Comparison of ENCODE assay signal across 31 mouse cellular contexts in genomic region chr9:21859606-21860005, GRCm38 (mm10). TPM values are rescaled to one million over a fixed set of nuclear protein-coding genes. Genes with fewer than 3 reads are reported as not detected.
DNase-seq lines count a peak whose midpoint lies in the region; ATAC-seq and TF ChIP-seq lines count a peak whose summit lies in the region.
"Had no signal": no experiment of that assay in that cellular context is flagged by ENCODE, and none has a peak within 500 bp of the region (broad histone marks: within the 10 kb centered on the region; RNA-seq: fewer than 3 reads in every experiment).

No protein-coding gene starts in this region.

- in situ Hi-C loops in CH12.LX (cut with MboI; ENCODE audit: low pct_ligation_motif_present, low pct_unique_long_range_greater_than_20kb, low sequenced_read_pairs): no loop called here

- no peaks in the 10 kb centered on the region for H3K9me3 ChIP-seq in intestine, postnatal 0 days (ENCODE audit: control insufficient read depth)
- no peaks in the 10 kb centered on the region for H3K9me3 ChIP-seq in intestine, embryonic 16.5 days (ENCODE audit: control insufficient read depth, low read length)
- H3K9me3 ChIP-seq in CH12.LX (replicated peaks; ENCODE audit: low read length) (peaks cover 11% of the 10 kb centered on the region), MEL (replicated peaks; ENCODE audit: insufficient read depth, low read length) (0 out of 2 replicates have a peak, but pooled peaks cover 2% of the 10 kb centered on the region)
- H3K9me3 ChIP-seq: hindbrain, embryonic 15.5 days; lung, embryonic 15.5 days; stomach, embryonic 15.5 days had no signal

- H3K36me3 ChIP-seq in intestine, postnatal 0 days (ENCODE audit: control insufficient read depth, insufficient read depth): no peaks in the 10 kb centered on the region
- no peaks in the 10 kb centered on the region for H3K36me3 ChIP-seq in intestine, embryonic 16.5 days (ENCODE audit: control insufficient read depth, insufficient read depth, low read length)
- H3K36me3 ChIP-seq in CH12.LX (replicated peaks in 1 of 2; ENCODE audit: control insufficient read depth in 1 of 2, insufficient read depth in 1 of 2, low read length in 1 of 2) (no peaks in the 10 kb centered on the region), MEL (ENCODE audit: control insufficient read depth in 1 of 2, insufficient read depth in 2 of 2, low read length in 2 of 2) (no peaks in the 10 kb centered on the region)
- H3K36me3 ChIP-seq: embryonic facial prominence, embryonic 12.5 days; hindbrain, embryonic 15.5 days; liver, embryonic 15.5 days; lung, embryonic 15.5 days; stomach, embryonic 15.5 days had no signal

- dilution Hi-C loops in CH12.LX (cut with MboI; ENCODE audit: extremely low pct_ligation_motif_present, extremely low pct_unique_long_range_greater_than_20kb, low sequenced_read_pairs): no loop called here

- H3K4me3 ChIP-seq in intestine, postnatal 0 days (ENCODE audit: low read depth, low read length): no peak overlapping the region
- no peak overlapping the region for H3K4me3 ChIP-seq in intestine, embryonic 16.5 days (ENCODE audit: low read length)
- no peak overlapping the region for H3K4me3 ChIP-seq in CH12.LX (replicated peaks in 1 of 3; ENCODE audit: low read depth in 2 of 3, low read length in 2 of 3, poor library complexity in 1 of 3)
- H3K4me3 ChIP-seq in MEL (ENCODE audit: control insufficient read depth in 1 of 2, insufficient read depth in 1 of 2, low read depth in 2 of 2, low read length in 2 of 2): no peak overlapping the region
- H3K4me3 ChIP-seq: embryonic facial prominence, embryonic 12.5 days; gastrocnemius, adult 2 months; hindbrain, embryonic 15.5 days; layer of hippocampus, adult 2 months; liver, embryonic 15.5 days; lung, embryonic 15.5 days; stomach, embryonic 15.5 days had no signal

- intact Hi-C loops in left cerebral cortex, postnatal 4 days (cut with DNase I): no loop called here
- intact Hi-C loops in gastrocnemius, postnatal 36 days (cut with DNase I): no loop called here

- TF ChIP-seq EP300 in CH12.LX (IDR thresholded peaks at IDR 0.05; ENCODE audit: low read length) (no peak), MEL (IDR thresholded peaks at IDR 0.05; ENCODE audit: low read depth in 1 of 2, low read length in 2 of 2) (no peak)

- no peaks in the 10 kb centered on the region for H3K27me3 ChIP-seq in intestine, postnatal 0 days (replicated peaks; ENCODE audit: control insufficient read depth, insufficient read depth, low read length)
- no peaks in the 10 kb centered on the region for H3K27me3 ChIP-seq in intestine, embryonic 16.5 days (replicated peaks; ENCODE audit: control insufficient read depth, insufficient read depth, low read length)
- H3K27me3 ChIP-seq in CH12.LX (replicated peaks) (peaks cover 25% of the 10 kb centered on the region), MEL (ENCODE audit: control insufficient read depth in 1 of 2, insufficient read depth in 2 of 2, low read length in 2 of 2) (peaks cover 5 to 8% of the 10 kb centered on the region in 2 experiments)
- H3K27me3 ChIP-seq: embryonic facial prominence, embryonic 12.5 days; hindbrain, embryonic 15.5 days; liver, embryonic 15.5 days; lung, embryonic 15.5 days; stomach, embryonic 15.5 days had no signal

- TF ChIP-seq CTCF in intestine, postnatal 0 days (IDR thresholded peaks at IDR 0.05; ENCODE audit: low read depth): no peak
- TF ChIP-seq CTCF in CH12.LX (conservative IDR thresholded peaks at IDR 0.05 in 1 of 2, IDR thresholded peaks at IDR 0.05 in 1 of 2; ENCODE audit: low read depth in 2 of 2, low read length in 2 of 2): no peak
- no peak for TF ChIP-seq CTCF in MEL (IDR thresholded peaks at IDR 0.05 in 2 of 3, conservative IDR thresholded peaks at IDR 0.05 in 1 of 3; ENCODE audit: control insufficient read depth in 1 of 3, insufficient read depth in 1 of 3, low read depth in 2 of 3, low read length in 3 of 3, poor library complexity in 1 of 3, severe bottlenecking in 1 of 3)

- 0 out of 2 replicates have a peak, but pooled peaks cover 4% of the 10 kb centered on the region for H3K4me1 ChIP-seq in intestine, postnatal 0 days (replicated peaks; ENCODE audit: control insufficient read depth, insufficient read depth, low read length)
- peaks cover 6% of the 10 kb centered on the region; the same call in 1 of the 2 replicates for H3K4me1 ChIP-seq in intestine, embryonic 16.5 days (ENCODE audit: control insufficient read depth, insufficient read depth, low read length)
- no peaks in the 10 kb centered on the region; a peak in 1 of 4 replicates for H3K4me1 ChIP-seq in CH12.LX (ENCODE audit: control insufficient read depth in 1 of 2, insufficient read depth in 2 of 2)
- no peaks in the 10 kb centered on the region for H3K4me1 ChIP-seq in MEL (ENCODE audit: control insufficient read depth in 1 of 2, insufficient read depth in 2 of 2, low read length in 2 of 2)
- H3K4me1 ChIP-seq: embryonic facial prominence, embryonic 12.5 days; hindbrain, embryonic 15.5 days; liver, embryonic 15.5 days; stomach, embryonic 15.5 days had no signal

- H3K27ac ChIP-seq in intestine, postnatal 0 days (ENCODE audit: low read depth, low read length): peak overlapping the region; percentile 61
- no peak overlapping the region for H3K27ac ChIP-seq in intestine, embryonic 16.5 days (ENCODE audit: low read length)
- H3K27ac ChIP-seq in CH12.LX (ENCODE audit: insufficient read depth, low read depth) (no peak overlapping the region), MEL (ENCODE audit: control insufficient read depth, low read depth, low read length) (no peak overlapping the region)
- H3K27ac ChIP-seq: embryonic facial prominence, embryonic 12.5 days; hindbrain, embryonic 15.5 days; layer of hippocampus, adult 2 months; liver, embryonic 15.5 days; lung, embryonic 15.5 days; stomach, embryonic 15.5 days had no signal

- H3K79me2 ChIP-seq in CH12.LX (replicated peaks; ENCODE audit: control insufficient read depth, extremely low read depth, insufficient read depth, poor library complexity, severe bottlenecking): no peaks in the 10 kb centered on the region
- no peaks in the 10 kb centered on the region for H3K79me2 ChIP-seq in MEL (ENCODE audit: control insufficient read depth, insufficient read depth, low read length, poor library complexity)

- DNase-seq in CH12.LX (ENCODE audit: extremely low read depth) (peak; percentile 12), MEL (ENCODE audit: low read depth, low spot score) (peak; percentile 46)
- DNase-seq in left cerebral cortex, postnatal 4 days: no peak
- DNase-seq in gastrocnemius, postnatal 36 days: no peak
- DNase-seq in layer of hippocampus, postnatal 10 days (ENCODE audit: low spot score in 2 of 2): no peak
- DNase-seq: adrenal gland, postnatal 10 days; B cell, adult 2 months; cerebellum, adult 11-12 months; cerebellum, adult 9-11 months; embryo, embryonic 11 days; kidney, adult 2 months; kidney, postnatal 36 days; layer of hippocampus, postnatal 36 days; liver; midbrain, embryonic 14.5 days had no signal

- H3K9ac ChIP-seq in intestine, postnatal 0 days (ENCODE audit: low read depth, low read length): no peak overlapping the region
- no peak overlapping the region for H3K9ac ChIP-seq in intestine, embryonic 16.5 days (ENCODE audit: low read depth, low read length)
- H3K9ac ChIP-seq in CH12.LX (ENCODE audit: insufficient read depth, low read depth) (no peak overlapping the region), MEL (ENCODE audit: control insufficient read depth, low read depth, low read length, poor library complexity, severe bottlenecking) (no peak overlapping the region)
- H3K9ac ChIP-seq: embryonic facial prominence, embryonic 12.5 days; hindbrain, embryonic 15.5 days; liver, embryonic 15.5 days; lung, embryonic 15.5 days; stomach, embryonic 15.5 days had no signal

- H3K4me2 ChIP-seq in intestine, postnatal 0 days (replicated peaks; ENCODE audit: low read depth): no peak overlapping the region
- no peak overlapping the region for H3K4me2 ChIP-seq in intestine, embryonic 16.5 days (ENCODE audit: low read depth, low read length)
- H3K4me2 ChIP-seq in CH12.LX (ENCODE audit: insufficient read depth, low read depth, poor library complexity, severe bottlenecking): no peak overlapping the region
- H3K4me2 ChIP-seq: embryonic facial prominence, embryonic 12.5 days; heart, embryonic 11.5 days; hindbrain, embryonic 15.5 days; liver, embryonic 15.5 days; lung, embryonic 15.5 days; stomach, embryonic 15.5 days had no signal

- TF ChIP-seq RAD21 in CH12.LX (IDR thresholded peaks at IDR 0.05; ENCODE audit: low read depth, low read length): no peak
- TF ChIP-seq RAD21 in MEL (IDR thresholded peaks at IDR 0.05; ENCODE audit: low read depth, low read length): no peak

- TF ChIP-seq POLR2A in CH12.LX (IDR thresholded peaks at IDR 0.05; ENCODE audit: low read depth, low read length): no peak
- no peak for TF ChIP-seq POLR2A in MEL (IDR thresholded peaks at IDR 0.05; ENCODE audit: control insufficient read depth in 1 of 2, insufficient read depth in 1 of 2, low read depth in 1 of 2, low read length in 2 of 2, poor library complexity in 1 of 2)

- WGBS in intestine, postnatal 0 days: 51% methylated on average over 3 of the region's 3 CpGs
- WGBS in intestine, embryonic 16.5 days: 83% methylated on average over 3 of the region's 3 CpGs

- ATAC-seq in intestine, postnatal 0 days: peak; percentile 79
- no peak for ATAC-seq in intestine, embryonic 16.5 days
- peak; percentile 46 for ATAC-seq in megakaryocyte progenitor cell, adult 5-6 weeks (replicated peaks; ENCODE audit: poor library complexity)
- ATAC-seq: forebrain, embryonic 16.5 days; inflammation-experienced regulatory T-cells, adult 6 months had no signal

RNA-seq across cellular contexts. Expression of gene Dock6, which starts 7.2 kb away (rescaled TPM):
- polyA plus RNA-seq in intestine, postnatal 0 days (2015; fragmentation: Nextera tagmentation; extraction: Ambion mirVana): 15.5 and 18.4 TPM in 2 replicates
- 23.3 and 24.7 TPM in 2 replicates for polyA plus RNA-seq in intestine, embryonic 16.5 days (2015; fragmentation: Nextera tagmentation; extraction: Ambion mirVana)
- total RNA-seq in CH12.LX (2012; rRNA removed) (3.3 and 3.4 TPM in 2 replicates), CH12.LX (2014; rRNA removed) (0.26 and 0.79 TPM in 2 replicates), MEL (2012; rRNA removed) (3.3 and 5.0 TPM in 2 replicates)
- polyA plus RNA-seq in CH12.LX (2012; ENCODE audit: insufficient read length, low read depth) (3.6 TPM in 2 replicates), MEL (2012; ENCODE audit: insufficient read depth in 1 of 2, insufficient read length in 2 of 2, low read depth in 1 of 2, low replicate concordance in 2 of 2, missing spikeins in 1 of 2) (10 to 100 TPM in 1 of 2 experiments, not detected in 1; 21.3 TPM)
- 0.64 and 1.6 TPM in 2 replicates for total RNA-seq in megakaryocyte progenitor cell, adult 5-6 weeks (2015)
- total RNA-seq in megakaryocyte progenitor cell, adult 5-6 weeks (2017): 0.67 and 2.3 TPM in 2 replicates
- total RNA-seq in left cerebral cortex, postnatal 4 days (2021): 10 to 100 TPM; 28.9 to 29.2 TPM
- 10 to 100 TPM; 10.1 to 12.5 TPM for total RNA-seq in gastrocnemius, postnatal 36 days (2021)
- 10 to 100 TPM; 32.6 to 34.5 TPM for total RNA-seq in layer of hippocampus, postnatal 10 days (2021)

RNA-seq across cellular contexts. Expression of gene Angptl8, which starts 24.3 kb away (rescaled TPM):
- 15.9 and 21.1 TPM in 2 replicates for polyA plus RNA-seq in intestine, postnatal 0 days (2015; fragmentation: Nextera tagmentation; extraction: Ambion mirVana)
- polyA plus RNA-seq in intestine, embryonic 16.5 days (2015; fragmentation: Nextera tagmentation; extraction: Ambion mirVana): 17.3 and 18.4 TPM in 2 replicates
- total RNA-seq in CH12.LX (2012; rRNA removed): not detected in 2 replicates
- not detected in 2 replicates for total RNA-seq in CH12.LX (2014; rRNA removed)
- not detected in 2 replicates for polyA plus RNA-seq in CH12.LX (2012; ENCODE audit: insufficient read length, low read depth)
- not detected in 2 replicates for total RNA-seq in MEL (2012; rRNA removed)
- under 1 TPM in 1 of 2 experiments, not detected in 1; 0.25 TPM for polyA plus RNA-seq in MEL (2012; ENCODE audit: insufficient read depth in 1 of 2, insufficient read length in 2 of 2, low read depth in 1 of 2, low replicate concordance in 2 of 2, missing spikeins in 1 of 2)
- 0.22 and 1.8 TPM in 2 replicates for total RNA-seq in megakaryocyte progenitor cell, adult 5-6 weeks (2015)
- total RNA-seq in megakaryocyte progenitor cell, adult 5-6 weeks (2017): 4.0 and 4.7 TPM in 2 replicates
- total RNA-seq in left cerebral cortex, postnatal 4 days (2021): not detected
- total RNA-seq in gastrocnemius, postnatal 36 days (2021): not detected
- total RNA-seq in layer of hippocampus, postnatal 10 days (2021): not detected
- total RNA-seq: gastrocnemius, adult 2 months; hematopoietic stem cell, adult 5-6 weeks; layer of hippocampus, adult 2 months; layer of hippocampus, postnatal 36 days; left cerebral cortex, postnatal 10 days; monocyte, adult 5-6 weeks had no signal
- polyA plus RNA-seq: inflammation-experienced regulatory T-cells, adult 6 months had no signal

RNA-seq across cellular contexts. Expression of gene Rab3d, which starts 58.4 kb away (rescaled TPM):
- polyA plus RNA-seq in intestine, postnatal 0 days (2015; fragmentation: Nextera tagmentation; extraction: Ambion mirVana): 19.9 and 20.3 TPM in 2 replicates
- 47.5 and 47.9 TPM in 2 replicates for polyA plus RNA-seq in intestine, embryonic 16.5 days (2015; fragmentation: Nextera tagmentation; extraction: Ambion mirVana)
- total RNA-seq in CH12.LX (2012; rRNA removed) (2.0 and 3.7 TPM in 2 replicates), CH12.LX (2014; rRNA removed) (0.77 and 0.90 TPM in 2 replicates), MEL (2012; rRNA removed) (19.0 and 22.9 TPM in 2 replicates)
- polyA plus RNA-seq in CH12.LX (2012; ENCODE audit: insufficient read length, low read depth) (0.35 and 0.91 TPM in 2 replicates), MEL (2012; ENCODE audit: insufficient read depth in 1 of 2, insufficient read length in 2 of 2, low read depth in 1 of 2, low replicate concordance in 2 of 2, missing spikeins in 1 of 2) (10 to 100 TPM in 1 of 2 experiments, not detected in 1; 44.2 TPM)
- total RNA-seq in megakaryocyte progenitor cell, adult 5-6 weeks (2015): 14.5 and 20.1 TPM in 2 replicates
- total RNA-seq in megakaryocyte progenitor cell, adult 5-6 weeks (2017): 37.3 and 50.6 TPM in 2 replicates
- total RNA-seq in left cerebral cortex, postnatal 4 days (2021): 10 to 100 TPM; 31.1 to 41.1 TPM
- 1 to 10 TPM; 2.3 to 4.1 TPM for total RNA-seq in gastrocnemius, postnatal 36 days (2021)
- total RNA-seq in layer of hippocampus, postnatal 10 days (2021): 10 to 100 TPM; 30.4 to 36.7 TPM

Comparison
In these comparisons a context has a peak if more than half of its experiments do, and no peak if none do; other contexts are left out.
1. DNase-seq: peak in CH12.LX (single experiment) and MEL (single experiment); none in left cerebral cortex, postnatal 4 days (single experiment), gastrocnemius, postnatal 36 days (0 of 2) and layer of hippocampus, postnatal 10 days (0 of 2).